Mouse (Mus musculus) erythroblast, embryonic 14.5 days (primary cell): ENCODE results near the gene Ccdc85c. TPM values are rescaled to one million over a fixed set of nuclear protein-coding genes. Genes with fewer than 3 reads are reported as not detected.

Experiments
- H3K27me3 ChIP-seq: 2 replicates; pipeline ENCODE4 v1.6.1; 2012; ENCODE audit warnings: inconsistent platforms; ENCODE audit not compliant: control insufficient read depth
- H3K36me3 ChIP-seq: 2 replicates; pipeline ENCODE4 v1.6.1; 2012; ENCODE audit warnings: mild to moderate bottlenecking, inconsistent platforms; ENCODE audit not compliant: control insufficient read depth
- H3K4me1 ChIP-seq: 2 replicates; pipeline ENCODE4 v1.6.1; 2012; ENCODE audit warnings: inconsistent platforms; ENCODE audit not compliant: control insufficient read depth
- H3K4me3 ChIP-seq: replicated peaks from 2 replicates; pipeline ENCODE3; 2012; ENCODE audit warnings: moderate library complexity, mild to moderate bottlenecking, inconsistent platforms
- H3K9me3 ChIP-seq: 2 replicates; pipeline ENCODE4 v1.6.1; 2012; ENCODE audit warnings: low read length, inconsistent platforms, mixed read lengths; ENCODE audit not compliant: control insufficient read depth
- GATA1 ChIP-seq: IDR thresholded peaks from 2 replicates; pipeline ENCODE4 v1.6.1; 2012; ENCODE audit warnings: low read length, inconsistent platforms, mixed read lengths
- TAL1 ChIP-seq: IDR thresholded peaks from 3 replicates; pipeline ENCODE4 v1.6.1; 2012; ENCODE audit warnings: low read length, inconsistent platforms, mixed read lengths
- polyA plus RNA-seq: library from polyadenylated mRNA; stranded (reverse); fragments of >175 nt; gene quantifications from 2 replicates; pipeline ENCODE4 v1.2.3, GENCODE M21; 2012

Gene Ccdc85c
- polyA plus RNA-seq, 1 experiment, result 0.23 TPM

- H3K27me3 ChIP-seq, result peaks cover 51% of the 10 kb centered on the region
- peaks cover 53% of the 10 kb centered on the region for H3K4me1 ChIP-seq
- no peak overlapping the region for H3K4me3 ChIP-seq
- TF ChIP-seq GATA1, result no peak
- TF ChIP-seq TAL1, result no peak
- no peaks in the 10 kb centered on the region for H3K36me3 ChIP-seq
- H3K9me3 ChIP-seq, result peaks cover 6% of the 10 kb centered on the region; the same call in 1 of the 2 replicates
Observed at GRCm38 (mm10) chr12:108271351-108272142, 3.7 kb downstream of the Ccdc85c start.

GRCm38 (mm10) chr12:108270240-108270919 lies 4.8 kb downstream of the Ccdc85c start:
- H3K36me3 ChIP-seq, result no peaks in the 10 kb centered on the region
- no peak for TF ChIP-seq GATA1
- no peak for TF ChIP-seq TAL1
- peaks cover 39% of the 10 kb centered on the region for H3K27me3 ChIP-seq
- peaks cover 45% of the 10 kb centered on the region for H3K4me1 ChIP-seq
- peaks cover 6% of the 10 kb centered on the region; the same call in 1 of the 2 replicates for H3K9me3 ChIP-seq
- no peak overlapping the region for H3K4me3 ChIP-seq

- peaks cover 39% of the 10 kb centered on the region for H3K4me1 ChIP-seq
- TF ChIP-seq TAL1, result no peak
- no peaks in the 10 kb centered on the region for H3K36me3 ChIP-seq
- peaks cover 4% of the 10 kb centered on the region; the same call in 1 of the 2 replicates for H3K9me3 ChIP-seq
- H3K27me3 ChIP-seq, result peaks cover 32% of the 10 kb centered on the region
- no peak overlapping the region for H3K4me3 ChIP-seq
Observed at GRCm38 (mm10) chr12:108269699-108270098, 5.5 kb downstream of the Ccdc85c start.

- H3K27me3 ChIP-seq, result peaks cover 25% of the 10 kb centered on the region
- no peaks in the 10 kb centered on the region for H3K36me3 ChIP-seq
- H3K4me3 ChIP-seq, result no peak overlapping the region
- no peaks in the 10 kb centered on the region for H3K9me3 ChIP-seq
- no peak for TF ChIP-seq GATA1
- no peak for TF ChIP-seq TAL1
- H3K4me1 ChIP-seq, result peaks cover 32% of the 10 kb centered on the region
Observed at GRCm38 (mm10) chr12:108268970-108269369, 6.3 kb downstream of the Ccdc85c start.

GRCm38 (mm10) chr12:108267653-108268052 lies 7.6 kb downstream of the Ccdc85c start:
- no peak overlapping the region for H3K4me3 ChIP-seq
- peaks cover 12% of the 10 kb centered on the region for H3K27me3 ChIP-seq
- no peaks in the 10 kb centered on the region for H3K36me3 ChIP-seq
- no peaks in the 10 kb centered on the region for H3K9me3 ChIP-seq
- TF ChIP-seq GATA1 (no peak), TAL1 (no peak)
- H3K4me1 ChIP-seq, result peaks cover 25% of the 10 kb centered on the region

- H3K4me3 ChIP-seq, result no peak overlapping the region
- no peaks in the 10 kb centered on the region for H3K27me3 ChIP-seq
- H3K4me1 ChIP-seq, result peaks cover 14% of the 10 kb centered on the region
- H3K9me3 ChIP-seq, result no peaks in the 10 kb centered on the region
- TF ChIP-seq TAL1 (no peak), GATA1 (no peak)
- no peaks in the 10 kb centered on the region for H3K36me3 ChIP-seq
Observed at GRCm38 (mm10) chr12:108265831-108266619, 9.2 kb downstream of the Ccdc85c start.

- Histone ChIP-seq H3K36me3 (no peaks in the 10 kb centered on the region), H3K4me3 (no peak overlapping the region), H3K9me3 (no peaks in the 10 kb centered on the region), H3K27me3 (no peaks in the 10 kb centered on the region), H3K4me1 (peaks cover 15% of the 10 kb centered on the region)
- TF ChIP-seq GATA1 (no peak), TAL1 (no peak)
Observed at GRCm38 (mm10) chr12:108264918-108265317, 10.3 kb downstream of the Ccdc85c start.

GRCm38 (mm10) chr12:108260950-108261349 lies 14.3 kb downstream of the Ccdc85c start:
- H3K9me3 ChIP-seq, result no peaks in the 10 kb centered on the region
- no peaks in the 10 kb centered on the region for H3K36me3 ChIP-seq
- TF ChIP-seq TAL1 (no peak), GATA1 (no peak)
- H3K4me1 ChIP-seq, result peaks cover 2% of the 10 kb centered on the region; the same call in 1 of the 2 replicates
- H3K27me3 ChIP-seq, result no peaks in the 10 kb centered on the region
- no peak overlapping the region for H3K4me3 ChIP-seq
